Mouse (Mus musculus) stomach, postnatal 0 days (tissue): ENCODE data around the gene Ddr1. TPM values are rescaled to one million over a fixed set of nuclear protein-coding genes. Genes with fewer than 3 reads are reported as not detected.

Source experiments
- ATAC-seq: fragments of 200-750 bp; cut with Nextera tagmentation; 2 replicates; pipeline ENCODE4 v1.8.0; 2017; ENCODE audit not compliant: low FRiP score, low TSS enrichment
- DNase-seq: peaks from one replicate; pipeline ENCODE4 v3.0.0-alpha.2; 2016; ENCODE audit warnings: low spot score
- H3K27ac ChIP-seq: fragments of 300-500 bp; sonication (generic); replicated peaks from 2 replicates; pipeline ENCODE4 v1.5.1; 2014; ENCODE audit warnings: mild to moderate bottlenecking, control low read depth
- H3K27me3 ChIP-seq: fragments of 300-500 bp; sonication (generic); 2 replicates; pipeline ENCODE4 v1.6.1; 2014; ENCODE audit warnings: low read length; ENCODE audit not compliant: control insufficient read depth, insufficient read depth
- H3K36me3 ChIP-seq: fragments of 300-500 bp; sonication (generic); 2 replicates; pipeline ENCODE4 v1.6.1; 2014; ENCODE audit warnings: low read length, mixed read lengths; ENCODE audit not compliant: control insufficient read depth, insufficient read depth
- H3K4me1 ChIP-seq: fragments of 300-500 bp; sonication (generic); replicated peaks from 2 replicates; pipeline ENCODE4 v1.6.1; 2014; ENCODE audit warnings: antibody characterized with exemption; ENCODE audit not compliant: control insufficient read depth, insufficient read depth
- H3K4me2 ChIP-seq: fragments of 300-500 bp; sonication (generic); replicated peaks from 2 replicates; pipeline ENCODE4 v1.6.1; 2014; ENCODE audit warnings: low read depth, mild to moderate bottlenecking, control low read depth, moderate library complexity
- H3K4me3 ChIP-seq: fragments of 300-500 bp; sonication (generic); 2 replicates; pipeline ENCODE4 v1.5.1; 2014; ENCODE audit warnings: low read depth, low read length, control low read depth
- H3K9ac ChIP-seq: fragments of 300-500 bp; sonication (generic); 2 replicates; pipeline ENCODE4 v1.6.1; 2014; ENCODE audit warnings: mild to moderate bottlenecking, low read length, control low read depth, mixed read lengths
- H3K9me3 ChIP-seq: fragments of 300-500 bp; sonication (generic); 2 replicates; pipeline ENCODE4 v1.6.1; 2016; ENCODE audit warnings: low read length; ENCODE audit not compliant: control insufficient read depth
- CTCF ChIP-seq: IDR thresholded peaks from 2 replicates; pipeline ENCODE4 v1.5.1; 2016; ENCODE audit warnings: antibody characterized with exemption, low read depth, mild to moderate bottlenecking, moderate library complexity
- EP300 ChIP-seq: optimal IDR thresholded peaks from 2 replicates; pipeline ENCODE3; 2016; ENCODE audit warnings: antibody characterized with exemption
- WGBS: fragments of 180-500 bp; shearing (Covaris S2); extraction: QIAGEN DNeasy Blood & Tissue Kit; methylation state at CpG from one replicate; pipeline ENCODE4 v1.1.7; 2014; 5-methylcytosine and 5-hydroxymethylcytosine counted together
- polyA plus RNA-seq: library from polyadenylated mRNA; unstranded; fragments of >200 nt; fragmentation: Nextera tagmentation; extraction: Ambion mirVana; gene quantifications from 2 replicates; pipeline ENCODE4 v1.2.1, GENCODE M21; 2015

Gene Ddr1
- polyA plus RNA-seq, 1 experiment from 2014 or later = 50.8 TPM

DNA sequence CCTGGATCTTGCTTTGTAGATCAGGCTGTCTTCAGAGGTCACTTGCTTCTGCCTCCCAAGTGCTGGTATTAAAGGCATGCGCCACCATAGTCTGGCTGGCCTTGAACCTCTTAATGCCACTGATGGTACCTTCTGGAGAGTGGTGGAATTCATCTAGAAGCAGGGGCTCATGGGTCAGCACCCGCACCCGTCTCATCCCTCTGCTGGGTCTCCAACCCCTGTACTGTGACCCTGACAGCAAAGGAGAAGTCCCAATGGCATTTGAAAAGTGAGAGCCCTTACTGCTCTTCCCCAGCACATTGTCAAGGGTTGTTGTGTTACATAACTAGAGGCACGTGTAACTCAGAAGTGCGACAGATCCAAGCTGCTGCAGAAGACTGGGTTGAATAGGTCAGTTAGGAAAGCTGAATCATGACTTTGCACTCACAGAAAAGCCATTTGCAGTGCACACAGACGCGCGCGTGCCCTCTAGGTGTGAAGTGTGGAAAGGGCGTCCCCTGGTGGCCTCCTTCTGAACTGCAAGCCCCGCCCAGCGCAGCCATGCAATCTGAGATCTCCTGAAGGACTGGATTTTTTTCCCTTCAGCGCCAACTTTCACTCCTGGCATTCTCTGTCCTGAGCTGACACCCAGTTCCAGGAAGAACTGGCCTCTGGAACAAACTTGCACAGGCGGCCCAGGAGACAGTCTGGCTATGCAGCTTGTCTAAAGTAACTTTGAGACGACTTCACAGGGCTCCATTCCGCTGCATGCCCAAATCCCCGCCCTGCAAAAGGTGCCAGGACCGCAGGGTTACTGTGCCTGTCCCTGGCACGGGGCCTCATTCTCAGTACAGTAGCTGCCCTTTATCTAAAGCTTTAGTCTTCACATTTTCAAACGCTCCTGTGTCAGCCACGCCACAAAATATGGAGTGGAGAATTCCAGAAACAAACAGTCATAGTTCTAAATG, 21.1 kb upstream of the Ddr1 start:
- 17% methylated on average over 21 of the region's 21 CpGs for WGBS
- ATAC-seq (peak; percentile 76), DNase-seq (peak; percentile 96)
- TF ChIP-seq CTCF (peak; percentile 100), EP300 (no peak)
- no peak overlapping the region for H3K9ac ChIP-seq
- no peaks in the 10 kb centered on the region for H3K9me3 ChIP-seq
- no peaks in the 10 kb centered on the region for H3K27me3 ChIP-seq
- no peaks in the 10 kb centered on the region for H3K36me3 ChIP-seq
- H3K4me2 ChIP-seq = peak overlapping the region; percentile 42
- H3K4me3 ChIP-seq = no peak overlapping the region
- no peaks in the 10 kb centered on the region for H3K4me1 ChIP-seq
- H3K27ac ChIP-seq = no peak overlapping the region; the same call in 1 of the 2 replicates

DNA sequence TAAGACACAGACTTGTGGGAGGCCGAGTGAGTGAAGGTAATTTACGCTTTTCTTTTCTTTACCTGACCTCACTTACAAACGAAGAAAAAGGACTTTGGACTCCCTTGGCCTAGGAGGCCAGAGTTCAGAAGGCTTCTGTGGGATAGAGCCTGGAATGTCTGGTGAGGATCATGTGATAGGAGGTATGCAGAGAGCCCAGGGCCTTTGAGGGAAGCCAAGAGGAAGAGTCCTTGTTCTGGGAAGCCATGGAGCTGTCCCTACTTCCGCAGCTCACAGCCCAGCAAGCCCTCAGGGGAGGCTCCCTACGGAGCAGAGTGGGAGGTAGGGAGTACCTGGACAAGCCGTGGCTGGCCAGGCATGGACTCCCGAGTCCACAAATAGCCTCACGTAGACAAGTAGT, 17.3 kb upstream of the Ddr1 start:
- DNase-seq = no peak
- H3K9me3 ChIP-seq = no peaks in the 10 kb centered on the region
- TF ChIP-seq EP300 (no peak), CTCF (no peak)
- no peaks in the 10 kb centered on the region for H3K4me1 ChIP-seq
- no peaks in the 10 kb centered on the region for H3K27me3 ChIP-seq
- no peak overlapping the region for H3K9ac ChIP-seq
- ATAC-seq = peak; percentile 17; the same call in 1 of the 2 replicates
- no peaks in the 10 kb centered on the region for H3K36me3 ChIP-seq
- H3K4me3 ChIP-seq = no peak overlapping the region
- WGBS = 62% methylated on average over 8 of the region's 8 CpGs
- H3K4me2 ChIP-seq = no peak overlapping the region
- no peak overlapping the region for H3K27ac ChIP-seq

DNA sequence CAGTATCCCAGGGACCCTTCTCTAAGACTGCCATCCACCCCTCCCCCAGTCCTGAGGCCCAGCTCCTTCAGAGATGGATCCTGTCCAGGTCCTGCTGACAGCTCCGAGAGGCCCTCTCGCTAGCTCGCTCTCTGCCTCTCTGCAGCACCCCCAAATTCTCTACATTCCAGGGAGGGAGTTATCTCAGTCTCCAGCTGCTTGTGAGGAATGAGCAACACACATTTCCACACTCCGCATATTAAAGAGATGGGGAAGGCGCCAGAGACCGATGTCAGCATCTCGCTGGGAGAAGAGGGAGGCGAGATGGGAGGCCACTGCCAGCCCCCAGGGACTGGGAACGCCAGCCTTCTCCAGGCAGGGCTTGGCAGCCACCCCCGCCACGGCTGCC, 15.9 kb upstream of the Ddr1 start:
- H3K4me1 ChIP-seq = no peaks in the 10 kb centered on the region
- H3K27ac ChIP-seq = no peak overlapping the region; the same call in 1 of the 2 replicates
- H3K36me3 ChIP-seq = no peaks in the 10 kb centered on the region
- no peaks in the 10 kb centered on the region for H3K27me3 ChIP-seq
- no peak for TF ChIP-seq CTCF
- TF ChIP-seq EP300 = no peak
- H3K9ac ChIP-seq = no peak overlapping the region
- ATAC-seq = peak; percentile 45; the same call in 1 of the 2 replicates
- DNase-seq = no peak
- H3K4me3 ChIP-seq = no peak overlapping the region
- H3K4me2 ChIP-seq = 0 out of 2 replicates have a peak overlapping the region, but pooled peaks have one; percentile 23
- no peaks in the 10 kb centered on the region for H3K9me3 ChIP-seq
- 10% methylated on average over 10 of the region's 11 CpGs for WGBS

DNA sequence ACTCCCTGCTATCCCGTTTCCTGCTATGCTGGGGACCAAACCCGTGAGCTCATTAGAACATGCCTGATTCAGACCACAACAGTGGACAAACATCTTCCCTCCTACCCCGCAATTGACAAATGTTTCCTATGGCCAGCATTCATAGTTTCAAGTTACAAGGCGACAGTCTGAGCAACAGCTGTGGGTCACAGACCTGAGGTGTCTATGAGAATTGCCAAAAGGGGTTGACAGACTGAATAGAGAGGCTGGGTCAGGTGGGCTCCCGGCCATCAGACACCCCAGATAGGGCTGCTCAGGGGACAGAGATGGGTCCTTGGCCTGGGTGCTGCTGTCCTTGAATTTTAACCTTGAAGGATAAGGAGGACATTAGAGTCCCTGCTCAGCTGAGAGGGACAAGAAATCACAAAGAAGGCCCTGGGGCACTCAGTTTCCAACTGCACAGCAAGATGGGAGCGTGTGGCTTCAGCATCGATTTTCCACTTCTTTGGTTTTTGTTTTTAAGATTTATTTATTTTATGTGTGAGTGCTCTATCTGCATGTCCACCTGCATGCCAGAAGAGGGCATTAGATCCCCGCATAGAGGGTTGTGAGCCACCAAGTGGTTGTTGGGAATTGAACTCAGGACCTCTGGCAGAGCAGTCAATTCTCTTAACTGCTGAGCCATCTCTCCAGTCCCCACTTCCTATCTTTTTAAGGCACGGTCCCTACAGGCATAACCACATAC, 15.4 kb upstream of the Ddr1 start:
- 54% methylated on average over 9 of the region's 9 CpGs for WGBS
- Histone ChIP-seq H3K4me2 (no peak overlapping the region), H3K36me3 (no peaks in the 10 kb centered on the region), H3K9ac (no peak overlapping the region), H3K4me1 (no peaks in the 10 kb centered on the region), H3K9me3 (no peaks in the 10 kb centered on the region), H3K27ac (no peak overlapping the region), H3K4me3 (no peak overlapping the region), H3K27me3 (no peaks in the 10 kb centered on the region)
- TF ChIP-seq CTCF (peak; percentile 63), EP300 (no peak)
- no peak for DNase-seq
- no peak for ATAC-seq

DNA sequence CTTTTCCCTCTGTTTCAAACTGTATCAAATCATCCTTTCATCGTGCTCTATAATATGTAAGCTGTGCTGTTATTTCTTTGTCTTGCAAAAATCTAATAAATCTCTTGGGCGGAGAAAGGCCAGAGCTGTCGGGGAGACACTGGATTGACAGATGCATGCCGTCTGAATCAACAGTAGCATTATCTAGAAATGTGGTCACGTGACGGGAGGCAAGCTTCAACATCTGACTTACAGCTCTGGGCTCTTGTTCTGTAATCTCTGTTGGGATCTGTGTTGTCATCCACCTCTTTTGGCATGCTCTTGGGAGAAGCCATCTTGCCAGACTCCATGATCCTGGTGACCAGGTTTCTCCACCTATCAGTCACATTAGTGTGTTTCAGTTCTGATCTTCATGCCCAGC, 12.7 kb upstream of the Ddr1 start:
- Histone ChIP-seq H3K9ac (no peak overlapping the region), H3K4me1 (no peaks in the 10 kb centered on the region), H3K27ac (no peak overlapping the region), H3K4me2 (no peak overlapping the region), H3K27me3 (no peaks in the 10 kb centered on the region), H3K9me3 (no peaks in the 10 kb centered on the region), H3K4me3 (no peak overlapping the region), H3K36me3 (no peaks in the 10 kb centered on the region)
- no peak for ATAC-seq
- no peak for DNase-seq
- no peak for TF ChIP-seq EP300
- no peak for TF ChIP-seq CTCF
- 75% methylated on average over 6 of the region's 6 CpGs for WGBS
